Mouse (Mus musculus) forebrain, embryonic 12.5 days (tissue): ENCODE results near the gene Rccd1. TPM values are rescaled to one million over a fixed set of nuclear protein-coding genes. Genes with fewer than 3 reads are reported as not detected.

ENCODE experiments used
- ATAC-seq: fragments of 200-750 bp; cut with Nextera tagmentation; 2 replicates; pipeline ENCODE4 v1.8.0; 2017; ENCODE audit warnings: moderate TSS enrichment; ENCODE audit not compliant: low FRiP score
- H3K27ac ChIP-seq: fragments of 300-500 bp; sonication (generic); 2 replicates; pipeline ENCODE4 v1.5.1; 2016; ENCODE audit warnings: mild to moderate bottlenecking
- H3K27me3 ChIP-seq: fragments of 300-500 bp; sonication (generic); 2 replicates; pipeline ENCODE4 v1.6.1; 2016; ENCODE audit warnings: mild to moderate bottlenecking
- H3K36me3 ChIP-seq: fragments of 300-500 bp; sonication (generic); replicated peaks from 2 replicates; pipeline ENCODE4 v1.6.1; 2016; ENCODE audit warnings: mild to moderate bottlenecking
- H3K4me1 ChIP-seq: fragments of 300-500 bp; sonication (generic); 2 replicates; pipeline ENCODE4 v1.6.1; 2016
- H3K4me2 ChIP-seq: fragments of 300-500 bp; sonication (generic); 2 replicates; pipeline ENCODE4 v1.6.1; 2016; ENCODE audit warnings: mild to moderate bottlenecking, moderate library complexity
- H3K4me3 ChIP-seq: fragments of 300-500 bp; sonication (generic); replicated peaks from 2 replicates; pipeline ENCODE4 v1.5.1; 2016; ENCODE audit warnings: mild to moderate bottlenecking
- H3K9ac ChIP-seq: fragments of 300-500 bp; sonication (generic); 2 replicates; pipeline ENCODE4 v1.6.1; 2016; ENCODE audit warnings: mild to moderate bottlenecking
- H3K9me3 ChIP-seq: fragments of 300-500 bp; sonication (generic); 2 replicates; pipeline ENCODE4 v1.6.1; 2016
- WGBS: fragments of 180-500 bp; shearing (Covaris S2); methylation state at CpG from one replicate; pipeline ENCODE4 v1.1.7; 2016; 5-methylcytosine and 5-hydroxymethylcytosine counted together
- polyA plus RNA-seq: library from polyadenylated mRNA; unstranded; fragments of >200 nt; fragmentation: Nextera tagmentation; extraction: Ambion mirVana; gene quantifications from 2 replicates; pipeline ENCODE4 v1.2.1, GENCODE M21; 2016

Rccd1 gene
- polyA plus RNA-seq, 1 experiment from 2014 or later = 19.1 TPM

GRCm38 (mm10) chr7:80244851-80245250 lies 79.4 kb downstream of the Rccd1 start:
- Histone ChIP-seq H3K27me3 (no peaks in the 10 kb centered on the region), H3K9ac (no peak overlapping the region), H3K36me3 (peaks cover 8% of the 10 kb centered on the region), H3K4me1 (no peaks in the 10 kb centered on the region), H3K4me3 (no peak overlapping the region), H3K27ac (no peak overlapping the region), H3K4me2 (no peak overlapping the region), H3K9me3 (no peaks in the 10 kb centered on the region)
- WGBS = 91% methylated on average over 4 of the region's 4 CpGs
- ATAC-seq = no peak

Other genes starting within 250 kb of the Rccd1 start
- 359 and 369 TPM in 2 replicates for gene Idh2, start 209.1 kb downstream of the Rccd1 start, polyA plus RNA-seq
- gene Sema4b, start 137.6 kb downstream of the Rccd1 start, polyA plus RNA-seq = 16.7 and 19.4 TPM in 2 replicates
- 34.7 and 41.6 TPM in 2 replicates for gene Cib1, start 91.6 kb downstream of the Rccd1 start, polyA plus RNA-seq
- gene Gdpgp1, start 91.6 kb downstream of the Rccd1 start, polyA plus RNA-seq = 4.2 and 4.8 TPM in 2 replicates
- gene Ttll13, start 78.1 kb downstream of the Rccd1 start, polyA plus RNA-seq = 1.1 and 1.3 TPM in 2 replicates
- 56.8 TPM in 2 replicates for gene Ngrn, start 63.2 kb downstream of the Rccd1 start, polyA plus RNA-seq
- gene Vps33b, start 54.8 kb downstream of the Rccd1 start, polyA plus RNA-seq = 17.4 and 19.1 TPM in 2 replicates
- 222 and 240 TPM in 2 replicates for gene Prc1, start 30.0 kb downstream of the Rccd1 start, polyA plus RNA-seq
- gene Unc45a, start 16.6 kb upstream of the Rccd1 start, polyA plus RNA-seq = 43.5 and 45.5 TPM in 2 replicates
- 24.4 and 28.3 TPM in 2 replicates for gene Hddc3, start 18.6 kb upstream of the Rccd1 start, polyA plus RNA-seq
- gene Man2a2, start 46.9 kb upstream of the Rccd1 start, polyA plus RNA-seq = 23.8 and 26.0 TPM in 2 replicates
- gene Fes, start 63.5 kb upstream of the Rccd1 start, polyA plus RNA-seq = 6.6 and 7.4 TPM in 2 replicates
- gene Furin, start 81.0 kb upstream of the Rccd1 start, polyA plus RNA-seq = 3.3 and 4.3 TPM in 2 replicates
- gene Blm, start 210.7 kb upstream of the Rccd1 start, polyA plus RNA-seq = 39.6 and 43.7 TPM in 2 replicates